Mouse (Mus musculus) CD4-positive, CD25-positive, alpha-beta regulatory T cell, adult 4 months (primary cell): ENCODE measurements at regions not wholly inside any gene's neighbourhood (a gene's known extent, or its start where the extent isn't known, plus 50 kb on each side); places are given as distances from the start of the nearest gene placed in this dataset.

Experiments used
- ATAC-seq: one replicate; pipeline ENCODE4 v1.8.0; 2017

GRCm38 (mm10) chr2:11416122-11416521, 137.8 kb downstream of the Pfkfb3 start:
- ATAC-seq, result peak; percentile 51

- ATAC-seq, result no peak
Observed at GRCm38 (mm10) chr2:11412521-11412920, 141.4 kb downstream of the Pfkfb3 start.

GRCm38 (mm10) chr2:11408497-11408896, 145.4 kb downstream of the Pfkfb3 start:
- no peak for ATAC-seq

GRCm38 (mm10) chr2:11406103-11406615, 147.7 kb downstream of the Pfkfb3 start:
- ATAC-seq, result no peak

GRCm38 (mm10) chr2:11402218-11402848, 151.5 kb downstream of the Pfkfb3 start:
- no peak for ATAC-seq

- no peak for ATAC-seq
Observed at GRCm38 (mm10) chr2:11399411-11399810, 154.5 kb downstream of the Pfkfb3 start.

GRCm38 (mm10) chr2:11398949-11399348, 154.9 kb downstream of the Pfkfb3 start:
- no peak for ATAC-seq

GRCm38 (mm10) chr2:11398391-11398790, 155.5 kb downstream of the Pfkfb3 start:
- no peak for ATAC-seq

- ATAC-seq, result no peak
Observed at GRCm38 (mm10) chr2:11396835-11397234, 157.0 kb downstream of the Pfkfb3 start.

GRCm38 (mm10) chr2:11394675-11395349, 159.1 kb downstream of the Pfkfb3 start:
- no peak for ATAC-seq

GRCm38 (mm10) chr2:11391725-11392124, 162.2 kb downstream of the Pfkfb3 start:
- ATAC-seq, result no peak

GRCm38 (mm10) chr2:11390667-11391334, 163.1 kb downstream of the Pfkfb3 start:
- no peak for ATAC-seq

GRCm38 (mm10) chr2:11387623-11388022, 166.3 kb downstream of the Pfkfb3 start:
- ATAC-seq, result no peak

GRCm38 (mm10) chr2:11383815-11384214, 170.1 kb downstream of the Pfkfb3 start:
- no peak for ATAC-seq

GRCm38 (mm10) chr2:11377213-11377612, 176.7 kb downstream of the Pfkfb3 start:
- no peak for ATAC-seq

GRCm38 (mm10) chr2:11375726-11376454, 178.0 kb downstream of the Pfkfb3 start:
- ATAC-seq, result no peak

- ATAC-seq, result peak; percentile 100
Observed at GRCm38 (mm10) chr2:11375092-11375491, 178.8 kb downstream of the Pfkfb3 start.

- ATAC-seq, result no peak
Observed at GRCm38 (mm10) chr2:11370273-11370672, 183.6 kb downstream of the Pfkfb3 start.

- no peak for ATAC-seq
Observed at GRCm38 (mm10) chr2:11367319-11367718, 186.6 kb downstream of the Pfkfb3 start.

GRCm38 (mm10) chr2:11365815-11366214, 188.1 kb downstream of the Pfkfb3 start:
- no peak for ATAC-seq

- no peak for ATAC-seq
Observed at GRCm38 (mm10) chr2:11365371-11365770, 188.5 kb downstream of the Pfkfb3 start.

- ATAC-seq, result no peak
Observed at GRCm38 (mm10) chr2:11364111-11364510, 189.8 kb downstream of the Pfkfb3 start.

GRCm38 (mm10) chr2:11363061-11363464, 190.8 kb downstream of the Pfkfb3 start:
- ATAC-seq, result no peak
